Mouse (Mus musculus): Measurements from ENCODE around the gene Birc7. TPM values are rescaled to one million over a fixed set of nuclear protein-coding genes. Genes with fewer than 3 reads are reported as not detected.
A peak's percentile ranks its signal among the peaks of the same experiment; 100 is the strongest.

Birc7 gene
- polyA plus RNA-seq (2014; fragmentation: Nextera tagmentation; extraction: Ambion mirVana), result 0.20 and 0.51 TPM in 2 replicates

DNA sequence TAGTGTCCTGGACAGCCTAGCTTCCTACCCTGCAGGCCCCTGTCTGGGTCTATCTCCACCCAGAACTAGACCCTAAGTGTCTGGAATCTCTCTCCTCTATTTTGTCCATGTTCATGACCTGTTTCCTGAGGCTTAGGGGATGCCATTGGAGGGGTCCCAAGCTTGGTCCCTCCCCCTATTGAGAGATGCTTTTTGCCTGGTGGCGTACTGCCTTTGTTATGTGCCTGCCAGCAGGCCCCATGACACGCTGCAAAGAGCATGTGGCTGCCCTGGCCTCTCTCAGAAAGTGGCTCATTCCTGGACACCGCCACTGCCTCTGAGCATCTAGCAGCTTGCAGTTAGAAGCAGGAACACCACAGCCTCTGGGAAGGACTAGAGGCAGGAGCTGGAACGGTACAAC is at the start of gene Birc7:
Gene Birc7 (plus strand): TSS at position 301 of the 400 bp plus-strand sequence.
- H3K4me3 ChIP-seq (ENCODE audit: low read depth, low read length), result no peak within 1 kb of the TSS
- whole genome bisulfite sequencing, result 63% methylated on average over 4 of the region's 4 CpGs

DNA sequence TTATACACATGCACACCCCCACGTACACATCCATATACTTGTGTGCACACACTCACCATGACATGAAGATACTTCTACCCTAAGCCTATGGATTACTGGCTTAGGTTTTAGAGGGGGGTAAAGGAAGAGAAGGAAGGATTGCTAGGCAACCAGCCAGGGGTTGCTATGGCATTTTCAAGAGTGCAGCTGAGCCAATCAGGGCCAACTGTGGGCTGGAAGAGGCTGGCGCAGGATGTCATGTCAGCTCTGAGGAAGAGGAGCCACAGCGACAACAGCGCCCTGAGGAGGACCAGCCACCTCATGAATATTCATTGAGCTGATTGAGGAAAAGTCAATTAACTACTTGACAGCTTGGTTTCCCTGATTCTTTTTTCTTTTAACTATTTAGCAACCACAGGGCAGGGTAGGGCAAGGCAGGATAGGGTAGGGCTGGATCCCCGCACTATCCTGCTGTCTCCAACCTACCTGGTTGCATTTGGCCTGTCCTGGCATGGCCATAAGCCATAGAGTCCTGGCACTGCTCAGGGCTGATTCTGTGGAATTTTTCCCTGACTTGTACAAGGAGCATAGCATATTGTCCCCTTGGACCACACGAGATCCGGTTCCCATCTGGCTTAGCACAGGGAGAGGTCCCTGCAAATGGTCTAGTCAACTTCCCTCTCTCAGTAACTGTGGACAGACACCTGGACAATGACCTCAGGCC is 49.3 kb upstream of the Birc7 start:
- no peaks in the 10 kb centered on the region for H3K36me3 ChIP-seq (ENCODE audit: insufficient read depth)
- 45% methylated on average over 7 of the region's 7 CpGs for WGBS
- H3K27ac ChIP-seq (ENCODE audit: low read depth), result no peak overlapping the region
- DNase-seq, result no peak
- H3K4me1 ChIP-seq (ENCODE audit: insufficient read depth), result no peaks in the 10 kb centered on the region
- H3K27me3 ChIP-seq (ENCODE audit: insufficient read depth, low read length), result no peaks in the 10 kb centered on the region
- H3K9me3 ChIP-seq (ENCODE audit: low read depth, low read length), result no peaks in the 10 kb centered on the region
- H3K9ac ChIP-seq, result no peak overlapping the region
- no peak overlapping the region for H3K4me2 ChIP-seq
- no peak for ATAC-seq (ENCODE audit: insufficient read depth)
- no peak overlapping the region for H3K4me3 ChIP-seq (ENCODE audit: low read depth, low read length)
- TF ChIP-seq CTCF (IDR thresholded peaks at IDR 0.05; ENCODE audit: low read depth), result no peak

More for the DNA sequence above, at the start of gene Birc7:
- Histone ChIP-seq H3K9me3 (ENCODE audit: low read depth, low read length) (no peaks in the 10 kb centered on the region), H3K4me2 (no peak within 1 kb of the TSS), H3K27ac (ENCODE audit: low read depth) (no peak within 1 kb of the TSS), H3K9ac (no peak within 1 kb of the TSS), H3K36me3 (ENCODE audit: insufficient read depth) (0 out of 2 replicates have a peak, but pooled peaks cover 8% of the 10 kb centered on the region), H3K27me3 (ENCODE audit: insufficient read depth, low read length) (no peaks in the 10 kb centered on the region), H3K4me1 (ENCODE audit: insufficient read depth) (no peaks in the 10 kb centered on the region)
- DNase-seq, result no peak
- TF ChIP-seq CTCF (IDR thresholded peaks at IDR 0.05; ENCODE audit: low read depth), result no peak
- no peak for ATAC-seq (ENCODE audit: insufficient read depth)

DNA sequence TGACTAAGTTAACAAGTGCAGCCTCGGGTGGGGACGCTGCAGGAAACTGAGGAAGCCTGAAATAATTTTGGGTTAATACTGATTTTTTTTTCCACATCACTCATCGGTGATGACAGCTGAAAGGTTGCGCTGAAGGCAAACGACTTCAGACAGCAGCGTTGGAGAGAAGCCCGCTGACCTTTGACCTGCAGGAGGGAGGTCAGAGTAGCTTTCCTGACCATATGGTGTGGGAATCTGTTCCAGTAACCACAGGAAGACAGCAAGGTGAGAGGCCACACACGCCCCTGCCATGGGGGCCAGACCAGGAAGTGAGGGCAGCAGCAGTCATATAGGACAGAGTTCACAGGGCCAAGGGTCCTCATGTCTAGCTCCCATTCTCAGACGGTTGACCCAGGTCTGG is 47.5 kb upstream of the Birc7 start:
- WGBS, result 45% methylated on average over 9 of the region's 9 CpGs
- Histone ChIP-seq H3K4me2 (no peak overlapping the region), H3K27me3 (ENCODE audit: insufficient read depth, low read length) (no peaks in the 10 kb centered on the region), H3K9ac (no peak overlapping the region), H3K4me1 (ENCODE audit: insufficient read depth) (no peaks in the 10 kb centered on the region), H3K9me3 (ENCODE audit: low read depth, low read length) (no peaks in the 10 kb centered on the region), H3K27ac (ENCODE audit: low read depth) (no peak overlapping the region), H3K36me3 (ENCODE audit: insufficient read depth) (no peaks in the 10 kb centered on the region), H3K4me3 (ENCODE audit: low read depth, low read length) (no peak overlapping the region)
- DNase-seq, result no peak
- TF ChIP-seq CTCF (IDR thresholded peaks at IDR 0.05; ENCODE audit: low read depth), result no peak
- no peak for ATAC-seq (ENCODE audit: insufficient read depth)

DNA sequence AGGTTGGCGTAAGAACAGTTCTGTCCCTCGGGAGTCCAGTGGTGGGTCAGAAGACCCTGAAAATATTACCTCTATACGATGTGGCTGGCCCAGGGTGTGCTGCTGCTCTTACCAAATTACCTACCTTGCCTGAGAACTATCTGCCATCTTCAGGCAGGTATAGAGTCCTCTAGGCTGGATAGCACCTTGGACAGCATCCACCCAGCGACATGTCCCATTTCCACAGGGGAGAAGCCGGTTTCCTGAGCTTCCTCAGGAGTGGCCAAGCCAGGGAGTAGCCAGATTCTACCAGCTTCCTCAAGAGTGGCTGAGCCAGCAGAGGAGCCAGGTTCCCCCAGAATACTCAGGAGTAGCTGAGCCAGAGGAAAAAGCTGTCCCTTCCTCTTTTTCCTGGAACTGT is 43.6 kb upstream of the Birc7 start:
- TF ChIP-seq CTCF (IDR thresholded peaks at IDR 0.05; ENCODE audit: low read depth), result no peak
- Histone ChIP-seq H3K27ac (ENCODE audit: low read depth) (no peak overlapping the region), H3K9ac (no peak overlapping the region), H3K36me3 (ENCODE audit: insufficient read depth) (no peaks in the 10 kb centered on the region), H3K9me3 (ENCODE audit: low read depth, low read length) (no peaks in the 10 kb centered on the region), H3K4me2 (no peak overlapping the region), H3K4me3 (ENCODE audit: low read depth, low read length) (no peak overlapping the region), H3K27me3 (ENCODE audit: insufficient read depth, low read length) (peaks cover 24% of the 10 kb centered on the region), H3K4me1 (ENCODE audit: insufficient read depth) (no peaks in the 10 kb centered on the region)
- DNase-seq (peak; percentile 23), ATAC-seq (ENCODE audit: insufficient read depth) (no peak)
- 50% methylated on average over 5 of the region's 5 CpGs for WGBS

DNA sequence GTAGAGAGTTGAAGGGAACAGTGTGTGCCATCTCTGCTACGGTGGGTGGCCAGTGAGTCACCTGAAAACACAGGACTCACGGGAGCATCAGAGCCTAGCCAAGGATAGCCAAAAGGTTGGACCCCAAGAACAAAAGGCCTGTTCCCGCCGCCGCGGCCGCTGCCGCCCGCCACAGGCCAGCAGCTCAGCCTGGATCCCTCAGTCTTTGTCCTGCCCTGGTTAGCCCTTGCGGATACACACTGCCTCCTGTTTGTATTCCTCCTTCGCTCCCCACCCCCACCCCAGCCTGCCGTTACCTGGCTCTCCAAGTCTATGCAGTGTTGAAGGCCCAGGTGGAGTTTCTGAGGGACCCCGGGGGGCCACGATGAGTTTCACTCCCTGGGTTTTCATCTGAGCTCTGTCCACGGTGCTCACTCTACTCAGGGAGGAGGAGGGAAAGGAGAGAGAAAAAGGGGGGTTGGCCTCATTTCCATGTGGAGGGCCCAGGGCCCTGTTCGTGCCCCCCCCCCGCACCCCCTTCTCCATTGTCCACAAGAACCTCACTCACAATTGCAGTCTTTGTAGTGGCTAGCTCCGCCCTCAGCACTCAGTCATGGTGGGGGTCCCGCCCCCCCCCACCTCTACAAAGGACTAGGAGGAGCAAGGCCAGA is 39.4 kb upstream of the Birc7 start:
- no peak overlapping the region for H3K4me2 ChIP-seq
- ATAC-seq (ENCODE audit: insufficient read depth) (no peak), DNase-seq (no peak)
- 18% methylated on average over 19 of the region's 19 CpGs for WGBS
- peaks cover 66% of the 10 kb centered on the region for H3K27me3 ChIP-seq (ENCODE audit: insufficient read depth, low read length)
- no peak overlapping the region for H3K27ac ChIP-seq (ENCODE audit: low read depth)
- H3K4me3 ChIP-seq (ENCODE audit: low read depth, low read length), result no peak overlapping the region
- no peaks in the 10 kb centered on the region for H3K9me3 ChIP-seq (ENCODE audit: low read depth, low read length)
- TF ChIP-seq CTCF (IDR thresholded peaks at IDR 0.05; ENCODE audit: low read depth), result no peak
- 0 out of 2 replicates have a peak, but pooled peaks cover 7% of the 10 kb centered on the region for H3K4me1 ChIP-seq (ENCODE audit: insufficient read depth)
- no peak overlapping the region for H3K9ac ChIP-seq
- H3K36me3 ChIP-seq (ENCODE audit: insufficient read depth), result no peaks in the 10 kb centered on the region

DNA sequence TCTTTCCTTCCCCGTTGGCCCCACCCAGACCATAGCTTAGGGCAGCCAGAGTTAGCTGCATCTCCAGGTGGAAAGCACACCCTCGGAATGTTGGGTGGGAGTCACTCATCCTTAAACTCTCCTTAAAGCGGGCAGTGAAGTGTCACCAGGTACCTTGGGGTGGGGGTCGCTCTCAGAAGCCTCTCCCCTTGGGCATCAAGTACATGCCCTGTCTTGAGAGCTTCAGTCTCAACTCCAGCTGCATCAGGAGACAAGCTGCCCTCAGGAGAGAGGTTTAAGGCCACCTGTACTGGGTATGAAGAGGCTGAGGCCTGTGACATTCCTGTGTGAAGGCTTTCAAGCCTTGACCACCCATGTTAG is 38.9 kb upstream of the Birc7 start:
- ATAC-seq (ENCODE audit: insufficient read depth) (no peak), DNase-seq (no peak)
- Histone ChIP-seq H3K4me3 (ENCODE audit: low read depth, low read length) (no peak overlapping the region), H3K9ac (no peak overlapping the region), H3K4me1 (ENCODE audit: insufficient read depth) (0 out of 2 replicates have a peak, but pooled peaks cover 7% of the 10 kb centered on the region), H3K36me3 (ENCODE audit: insufficient read depth) (no peaks in the 10 kb centered on the region), H3K27me3 (ENCODE audit: insufficient read depth, low read length) (peaks cover 71% of the 10 kb centered on the region), H3K4me2 (no peak overlapping the region), H3K9me3 (ENCODE audit: low read depth, low read length) (no peaks in the 10 kb centered on the region), H3K27ac (ENCODE audit: low read depth) (no peak overlapping the region)
- WGBS, result 28% methylated on average over 4 of the region's 4 CpGs
- no peak for TF ChIP-seq CTCF (IDR thresholded peaks at IDR 0.05; ENCODE audit: low read depth)

DNA sequence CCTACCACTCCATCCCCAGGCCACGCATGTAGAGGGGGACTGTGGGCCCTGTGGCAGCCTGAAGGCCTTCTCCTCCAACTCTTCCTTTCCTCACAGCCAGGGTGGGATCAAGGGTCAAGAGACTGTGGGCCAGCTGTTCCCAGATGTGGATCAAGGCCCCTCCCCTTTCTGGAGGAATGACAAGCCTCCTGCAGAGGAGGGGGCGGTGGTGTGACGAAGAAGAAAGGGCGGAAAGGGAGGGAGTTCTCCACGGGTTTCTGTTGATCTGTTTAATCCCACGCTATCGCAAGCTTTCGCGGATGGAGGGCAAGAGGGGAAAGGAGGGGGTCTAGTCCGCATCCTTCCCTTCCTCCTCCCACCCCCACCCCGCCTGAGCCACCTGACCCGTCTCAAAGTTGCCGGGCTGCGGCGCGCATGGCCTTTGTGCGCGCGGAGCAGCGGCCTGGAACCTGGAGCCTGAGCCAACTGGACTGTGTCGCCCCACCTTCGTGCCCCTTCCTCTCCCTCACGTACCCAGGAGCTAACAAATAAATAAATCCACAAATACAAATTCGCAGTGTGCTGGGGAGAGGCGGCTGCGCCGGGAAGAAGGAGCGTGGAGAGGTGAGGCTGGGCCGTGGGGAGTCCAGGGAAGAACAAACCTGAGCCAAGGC is 38.3 kb upstream of the Birc7 start:
- peak; percentile 38 for DNase-seq
- no peak for ATAC-seq (ENCODE audit: insufficient read depth)
- Histone ChIP-seq H3K4me1 (ENCODE audit: insufficient read depth) (0 out of 2 replicates have a peak, but pooled peaks cover 7% of the 10 kb centered on the region), H3K9me3 (ENCODE audit: low read depth, low read length) (no peaks in the 10 kb centered on the region), H3K36me3 (ENCODE audit: insufficient read depth) (no peaks in the 10 kb centered on the region), H3K27me3 (ENCODE audit: insufficient read depth, low read length) (peaks cover 74% of the 10 kb centered on the region), H3K27ac (ENCODE audit: low read depth) (no peak overlapping the region), H3K4me2 (0 out of 2 replicates have a peak overlapping the region, but pooled peaks have one; percentile 12), H3K9ac (no peak overlapping the region), H3K4me3 (ENCODE audit: low read depth, low read length) (peak overlapping the region; percentile 5; the same call in 1 of the 2 replicates)
- TF ChIP-seq CTCF (IDR thresholded peaks at IDR 0.05; ENCODE audit: low read depth), result no peak
- 2% methylated on average over 27 of the region's 29 CpGs for WGBS

Measured in lung, embryonic 14.5 days (tissue).